Mouse (Mus musculus) embryo, embryonic 11.5 days (tissue): ENCODE data around the gene Etnk1.
"Not testable (repeated sequence)": the region's sequence is repeated elsewhere in the genome, so short reads cannot be mapped to it uniquely, and the experiment has no call there.

Experiments
- DNase-seq: peaks from one replicate; pipeline ENCODE4 v3.0.0-alpha.2; 2012; ENCODE audit warnings: low read depth, low spot score

Etnk1 gene

DNA sequence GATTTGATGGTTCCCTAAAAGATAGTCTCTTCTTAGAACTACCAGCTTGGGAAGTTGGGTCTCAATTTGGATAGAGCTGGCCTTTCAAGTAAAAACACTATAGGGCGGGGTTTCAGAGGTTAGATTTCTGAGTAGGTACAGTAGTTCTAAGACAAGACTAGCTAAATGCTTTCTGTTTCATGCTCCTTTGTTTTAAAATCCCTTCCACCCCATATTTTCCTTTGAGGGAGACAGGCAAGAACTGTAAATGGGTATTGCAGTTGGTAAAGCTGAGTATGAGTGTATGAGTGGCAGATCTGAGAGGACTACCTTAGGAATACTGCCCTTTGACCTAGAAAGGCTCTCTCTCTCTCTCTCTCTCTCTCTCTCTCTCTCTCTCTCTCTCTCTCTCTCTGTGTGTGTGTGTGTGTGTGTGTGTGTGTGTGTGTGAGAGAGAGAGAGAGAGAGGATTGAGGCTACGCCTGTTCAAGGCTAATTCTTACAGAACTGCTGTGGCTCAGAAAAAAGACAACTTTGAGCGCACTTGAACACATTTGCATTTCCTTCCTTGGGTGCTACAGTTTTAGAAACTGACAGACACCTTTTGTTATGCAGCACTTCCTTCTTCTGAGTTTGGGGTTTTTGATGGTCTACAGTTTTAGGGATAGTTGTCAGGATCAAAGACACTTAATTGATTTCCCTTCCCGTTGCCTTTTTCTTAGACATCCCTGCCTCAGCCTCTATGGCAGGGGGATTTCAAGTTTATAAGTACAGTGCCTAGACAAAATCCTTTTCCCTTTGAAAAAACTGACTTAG lies 3.3 kb downstream of the Etnk1 start:
- no peak for DNase-seq

DNA sequence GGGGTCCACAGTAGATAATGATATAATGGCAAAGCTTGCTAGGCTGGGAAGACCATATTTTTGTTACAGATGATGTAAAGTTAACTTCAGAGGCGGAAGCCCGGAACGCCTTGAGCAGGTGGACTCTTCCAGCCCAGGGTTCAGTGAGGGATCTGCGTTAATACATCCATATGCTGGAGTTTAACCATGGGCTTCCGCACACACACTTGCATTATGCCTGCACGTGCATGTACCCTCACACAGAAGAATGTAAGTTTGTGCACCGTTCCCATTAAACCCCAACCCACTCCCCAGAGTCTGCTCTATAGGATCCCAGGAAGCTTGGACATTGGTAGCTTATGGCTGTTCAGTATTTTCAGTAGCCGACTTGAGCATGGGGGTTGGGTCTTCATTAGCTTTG lies 4.0 kb downstream of the Etnk1 start:
- DNase-seq = no peak

DNA sequence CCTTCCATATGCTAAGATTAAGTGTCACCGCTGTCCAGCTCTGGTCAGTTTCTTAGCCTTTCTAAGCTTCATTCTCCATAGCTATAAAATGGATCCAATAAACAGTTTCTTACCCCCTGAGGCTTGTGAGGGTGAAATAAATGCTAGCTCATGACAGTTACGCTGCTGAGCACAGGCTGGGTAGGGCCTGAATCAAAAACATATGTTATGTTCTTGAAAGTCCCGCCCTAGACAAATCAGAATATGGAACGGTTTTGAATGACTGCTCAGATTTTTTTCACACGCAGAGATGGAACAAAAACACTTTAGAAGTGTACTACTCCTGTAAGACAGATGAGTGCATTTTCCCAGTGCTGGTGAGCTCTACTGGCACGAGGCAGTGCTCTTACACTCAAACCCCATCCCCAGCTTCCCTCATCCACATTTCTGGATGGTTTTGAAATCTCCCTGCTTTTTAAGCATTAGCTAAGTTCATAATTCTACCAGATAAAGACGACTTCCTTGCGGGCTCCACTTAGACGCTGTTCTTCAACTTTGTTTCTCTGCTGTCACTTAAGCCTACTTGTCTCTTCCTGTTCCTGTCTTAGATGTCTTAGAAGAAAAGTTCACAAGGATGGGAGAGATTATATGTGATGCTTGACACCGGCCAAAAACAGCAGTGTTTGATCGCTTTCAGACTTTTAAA lies 4.9 kb downstream of the Etnk1 start:
- DNase-seq = no peak

DNA sequence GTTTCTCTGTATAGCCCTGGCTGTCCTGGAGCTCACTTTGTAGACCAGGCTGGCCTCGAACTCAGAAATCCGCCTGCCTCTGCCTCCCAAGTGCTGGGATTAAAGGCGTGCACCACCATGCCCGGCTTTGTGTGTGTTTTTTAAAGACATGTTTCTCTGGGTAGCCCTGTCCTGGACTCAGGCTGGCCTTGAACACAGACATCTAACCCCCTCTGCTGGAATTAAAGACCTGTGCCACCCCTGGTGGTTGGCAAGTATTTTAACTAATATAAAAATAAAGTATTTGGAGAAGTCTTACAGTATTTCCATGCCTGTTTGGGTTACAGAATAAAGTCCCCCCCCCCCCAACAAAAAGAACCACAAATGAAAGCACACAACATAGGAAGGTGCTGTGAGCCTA lies 5.7 kb downstream of the Etnk1 start:
- not testable (repeated sequence) for DNase-seq

DNA sequence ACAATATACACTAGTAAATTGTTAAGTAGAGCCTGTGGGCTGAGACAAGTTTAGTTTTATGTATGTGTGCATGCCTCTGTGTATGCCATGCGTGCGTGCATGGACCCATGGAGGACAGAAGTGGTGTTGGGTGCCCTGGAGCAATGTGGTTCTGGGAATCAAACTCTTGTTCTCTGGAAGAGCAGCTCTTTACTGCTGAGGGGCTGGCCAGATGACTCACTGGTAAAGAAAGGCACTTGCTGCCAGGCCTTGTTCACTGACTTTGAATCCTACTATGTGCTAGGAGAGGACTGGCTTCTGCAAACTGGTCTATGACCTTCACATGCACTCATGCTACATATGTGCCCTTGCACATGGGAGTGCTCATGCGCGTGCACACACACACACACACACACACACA lies 7.2 kb downstream of the Etnk1 start:
- DNase-seq = no peak

DNA sequence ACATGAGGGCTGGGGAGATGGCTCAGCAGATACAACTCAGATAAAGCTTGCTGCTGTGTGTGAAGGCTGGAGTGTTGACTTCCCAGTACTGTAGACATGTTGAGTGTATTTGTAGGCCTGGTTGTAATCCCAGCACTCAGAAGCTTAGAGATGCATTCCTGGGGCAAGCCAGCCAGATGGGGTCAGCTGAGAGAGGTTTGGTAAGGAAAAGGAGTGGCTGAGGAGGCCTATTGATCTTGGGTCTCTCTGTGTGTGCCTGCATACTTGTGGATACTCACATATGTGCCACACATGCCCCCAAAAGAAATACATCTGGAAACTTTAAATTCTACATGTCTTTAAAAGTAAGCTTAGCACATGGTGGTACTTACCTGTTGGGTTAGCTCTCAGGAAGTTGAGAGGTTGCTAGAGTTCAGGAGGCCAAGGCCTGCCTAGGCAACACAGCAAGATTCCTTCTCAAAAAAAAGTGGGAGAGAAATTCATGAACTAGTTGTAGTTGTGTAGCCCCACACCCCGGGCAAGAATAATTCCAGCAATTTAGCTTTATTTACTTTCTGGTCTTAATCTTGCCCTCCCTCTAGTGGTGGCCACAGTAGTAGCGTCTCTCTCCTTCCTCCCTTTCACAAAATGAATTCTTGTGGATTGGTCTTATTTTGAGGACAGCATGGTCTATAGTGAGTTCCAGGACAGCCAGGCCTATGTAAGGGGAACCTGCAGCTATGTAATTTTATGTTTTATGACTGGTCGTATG lies 8.1 kb downstream of the Etnk1 start:
- no peak for DNase-seq

DNA sequence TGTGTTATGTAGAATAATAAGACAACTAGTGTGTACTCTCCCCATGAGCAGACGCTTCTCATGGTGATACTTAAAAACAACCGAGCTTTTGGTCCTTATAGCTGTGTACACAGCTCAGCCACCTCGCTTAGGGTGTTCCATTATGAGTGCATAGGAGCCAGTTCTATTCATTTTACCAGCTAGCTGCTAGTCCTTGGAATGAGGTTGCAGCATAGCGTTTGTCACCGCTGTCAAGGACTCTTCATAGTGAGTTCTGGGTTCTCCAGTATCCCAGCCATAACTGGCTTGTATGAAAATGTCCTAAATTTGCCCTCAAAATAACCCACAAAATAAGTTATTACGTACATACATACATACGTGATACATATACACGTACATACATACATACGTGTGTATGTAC lies 9.1 kb downstream of the Etnk1 start:
- DNase-seq = no peak

DNA sequence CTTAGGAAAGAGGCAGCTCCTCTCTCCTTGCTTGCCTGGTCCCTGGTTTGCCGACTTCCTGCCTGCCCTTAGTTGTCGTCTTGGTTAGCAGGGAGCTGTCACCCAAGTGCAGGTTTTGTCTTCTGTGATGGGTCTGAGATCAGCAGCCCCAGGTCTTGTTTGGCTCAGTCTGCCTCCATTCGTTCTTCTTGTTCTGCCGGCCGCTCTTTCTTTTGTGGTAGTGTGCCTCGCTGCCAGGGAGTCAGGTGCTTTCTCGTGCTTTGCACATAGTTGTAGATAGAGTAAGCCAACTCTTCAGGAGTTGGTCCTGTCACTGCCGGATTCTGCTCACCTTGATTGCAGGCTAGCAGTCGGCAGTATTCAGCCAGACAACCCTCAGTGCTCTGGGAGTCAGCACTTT lies 9.6 kb downstream of the Etnk1 start:
- DNase-seq = no peak

DNA sequence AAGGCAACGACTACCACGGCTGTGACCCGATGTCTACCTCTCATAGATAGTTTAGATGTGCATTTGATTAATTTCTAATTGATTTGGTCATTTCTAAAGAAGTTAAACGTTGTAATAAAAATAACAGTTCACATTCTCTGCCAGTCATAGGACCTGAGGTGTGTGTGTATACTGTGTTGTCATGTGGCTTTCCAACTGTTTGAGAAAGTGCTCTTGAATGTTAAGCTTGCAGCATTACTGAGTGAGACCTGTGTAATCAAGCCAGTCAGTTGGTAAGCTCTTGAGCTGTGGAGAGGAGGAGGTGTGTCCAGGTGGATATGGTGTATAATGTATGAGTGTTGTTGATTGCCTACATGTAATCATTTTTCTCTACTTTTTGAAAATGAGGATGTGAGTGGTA lies 12.2 kb downstream of the Etnk1 start:
- DNase-seq = no peak

DNA sequence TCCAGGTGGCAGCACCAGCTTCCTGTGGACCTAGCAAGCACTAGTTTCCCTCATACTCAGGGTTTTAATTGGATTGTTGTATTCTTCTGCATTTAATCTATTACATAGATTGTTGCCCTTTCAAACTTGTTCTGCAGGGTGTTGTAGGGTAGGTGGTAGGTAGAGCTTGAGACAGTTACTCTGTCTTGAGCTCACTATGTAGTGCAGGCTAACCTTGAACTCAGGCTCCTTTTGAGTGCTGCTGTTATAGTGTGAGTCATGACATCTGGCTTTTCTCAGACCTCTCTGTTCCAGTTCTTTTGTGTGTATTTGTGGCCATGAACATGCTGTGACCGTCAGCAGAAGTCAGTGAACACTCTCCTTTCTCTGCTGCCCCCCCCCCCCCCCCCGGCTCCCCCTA lies 12.7 kb downstream of the Etnk1 start:
- no peak for DNase-seq

DNA sequence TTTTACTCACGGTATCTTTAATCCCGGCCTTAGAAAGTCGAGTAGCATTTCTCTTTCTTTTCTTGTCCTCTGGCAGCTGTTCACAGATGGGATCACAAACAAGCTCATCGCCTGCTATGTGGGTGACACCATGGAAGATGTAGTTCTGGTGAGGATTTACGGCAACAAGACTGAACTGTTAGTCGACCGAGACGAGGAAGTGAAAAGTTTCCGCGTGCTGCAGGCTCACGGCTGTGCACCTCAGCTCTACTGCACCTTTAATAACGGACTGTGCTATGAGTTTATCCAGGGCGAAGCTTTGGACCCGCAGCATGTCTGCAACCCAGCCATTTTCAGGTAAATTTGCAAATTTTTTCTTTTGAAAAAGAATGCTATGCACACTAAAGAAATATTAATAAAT lies 13.5 kb downstream of the Etnk1 start:
- no peak for DNase-seq

DNA sequence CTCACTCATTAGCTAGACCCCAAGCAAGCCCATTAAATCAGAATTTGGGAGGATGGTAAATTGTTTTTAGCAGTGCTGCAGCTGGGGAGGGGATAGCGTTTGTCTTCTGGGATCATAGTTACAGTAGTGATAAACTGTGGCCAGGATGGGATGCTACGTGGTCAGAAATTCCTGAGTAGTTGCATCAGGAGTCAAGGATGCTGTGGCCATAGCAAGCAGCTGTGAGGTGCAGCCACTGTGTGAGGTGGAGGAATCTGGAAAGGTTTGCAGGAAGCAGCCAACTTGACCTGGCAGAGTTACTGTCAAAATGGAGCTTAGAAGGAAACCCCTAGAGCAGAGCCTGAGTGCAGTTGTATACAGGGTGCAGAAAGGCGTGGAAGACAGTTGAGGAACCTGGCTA lies 17.1 kb downstream of the Etnk1 start:
- no peak for DNase-seq

DNA sequence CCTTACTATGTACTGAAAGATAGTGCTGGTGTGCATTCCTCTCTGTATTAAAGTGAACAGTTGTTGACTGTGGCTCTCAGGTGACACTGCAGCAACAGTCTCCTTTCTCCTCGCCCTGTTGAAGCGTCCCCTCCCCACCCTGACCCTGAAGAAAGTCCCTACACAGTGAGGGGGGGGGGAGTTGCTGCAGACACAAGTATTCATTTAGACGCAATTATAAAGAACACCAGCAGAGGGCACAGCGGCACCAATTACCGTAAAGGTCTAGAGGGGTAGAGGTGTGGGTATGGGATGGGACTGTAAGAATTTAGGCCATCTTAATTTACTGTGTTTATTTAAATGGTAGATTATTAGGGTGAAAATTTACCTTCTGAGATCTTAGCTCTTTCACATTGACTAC lies 17.7 kb downstream of the Etnk1 start:
- no peak for DNase-seq

DNA sequence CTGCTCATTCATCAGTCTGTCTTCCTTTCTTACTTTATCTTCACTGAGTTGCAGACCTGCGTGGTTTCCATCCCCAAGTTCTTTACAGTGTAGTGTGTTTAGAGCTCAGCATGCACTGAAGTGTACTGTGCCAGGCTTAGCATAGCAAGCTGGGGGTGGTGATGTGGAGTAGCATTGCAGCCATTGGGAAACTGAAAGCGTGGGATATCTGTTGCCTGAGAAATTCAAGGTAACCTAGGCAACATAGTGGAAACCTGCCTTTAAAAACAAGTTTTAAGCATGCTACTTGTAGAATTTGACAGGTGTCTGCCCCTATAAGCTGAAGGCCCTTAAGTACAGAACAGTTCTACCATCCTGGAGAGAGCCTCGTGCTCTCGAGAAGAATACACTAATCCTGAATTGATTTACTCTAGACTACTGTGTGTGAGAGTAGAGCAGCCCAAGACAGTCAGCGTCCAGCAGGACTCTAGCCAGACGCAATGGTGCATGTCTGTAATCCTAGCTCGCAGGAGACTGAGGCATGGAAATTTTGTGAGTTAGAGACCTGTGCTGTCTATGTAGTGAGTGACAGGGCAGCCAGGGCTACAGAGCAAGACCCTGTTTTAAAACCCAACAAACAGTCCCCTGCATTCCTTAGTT lies 23.9 kb downstream of the Etnk1 start:
- DNase-seq = no peak

DNA sequence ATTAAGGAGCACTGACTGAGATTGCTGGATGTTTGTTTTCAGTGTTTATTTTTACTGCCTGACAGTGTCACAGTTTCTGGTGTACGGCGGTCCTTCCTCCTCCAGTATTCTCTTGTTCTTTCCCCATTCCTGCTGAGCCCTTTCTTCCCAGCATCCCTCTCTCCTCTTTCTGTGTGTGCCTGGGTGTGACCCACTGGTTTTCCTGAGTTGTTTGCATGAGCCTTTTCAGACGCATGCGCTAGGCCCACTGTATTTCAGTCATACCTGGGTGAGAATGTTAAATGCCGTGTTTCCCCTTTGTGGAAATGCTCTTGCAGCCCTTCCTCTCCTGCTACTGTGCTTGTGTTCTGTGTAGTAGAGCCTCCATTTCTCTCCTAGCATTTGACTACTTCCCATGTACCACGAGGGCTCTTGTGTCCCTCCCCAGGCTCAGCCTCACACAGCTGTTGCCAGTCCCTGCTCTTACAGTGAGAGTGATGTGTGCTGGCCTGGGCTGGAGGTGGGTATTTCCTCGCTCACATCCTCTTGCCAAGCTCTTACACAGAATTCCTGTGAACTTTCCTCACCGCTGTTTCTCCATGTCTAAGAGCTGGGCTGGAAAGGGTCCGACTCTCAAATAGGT lies 24.6 kb downstream of the Etnk1 start:
- DNase-seq = no peak

DNA sequence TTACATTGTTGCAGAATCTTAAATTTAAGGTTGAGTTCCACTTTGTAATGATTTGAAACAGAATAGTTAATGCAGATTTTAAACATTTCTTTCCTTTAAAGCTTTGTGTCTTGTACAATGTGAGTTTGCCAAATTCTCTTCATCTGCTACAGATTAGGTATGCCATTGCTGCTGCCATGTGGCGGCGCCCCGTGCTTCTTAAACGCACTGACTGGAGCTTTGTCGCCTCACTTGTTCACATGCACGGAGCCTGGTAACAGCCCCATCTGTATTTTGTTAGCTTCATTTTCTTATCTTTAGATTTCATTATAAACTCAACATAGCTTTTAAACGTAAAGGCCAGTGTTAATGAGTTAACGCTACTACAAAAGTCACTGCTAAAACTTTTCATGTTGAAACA lies 25.7 kb downstream of the Etnk1 start:
- no peak for DNase-seq

DNA sequence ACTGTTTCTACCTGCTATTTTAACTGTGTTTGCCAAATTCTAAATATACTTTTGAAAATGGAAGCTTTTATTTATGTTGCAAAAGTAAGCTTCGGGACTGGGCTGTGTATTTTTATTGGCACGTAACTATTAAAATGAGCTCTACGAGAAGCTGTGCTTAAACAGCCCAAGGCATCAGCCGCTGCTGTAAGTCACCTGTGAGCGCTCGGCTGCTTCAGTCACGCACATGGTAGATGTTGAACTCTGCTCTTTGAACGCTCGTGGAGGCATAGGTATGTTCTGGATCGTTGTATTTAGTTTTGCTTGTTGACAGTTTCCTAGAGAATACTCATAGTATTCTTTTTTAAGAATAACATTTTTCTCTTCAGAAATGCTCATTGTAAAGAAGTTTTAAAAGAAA lies 26.1 kb downstream of the Etnk1 start:
- DNase-seq = no peak

DNA sequence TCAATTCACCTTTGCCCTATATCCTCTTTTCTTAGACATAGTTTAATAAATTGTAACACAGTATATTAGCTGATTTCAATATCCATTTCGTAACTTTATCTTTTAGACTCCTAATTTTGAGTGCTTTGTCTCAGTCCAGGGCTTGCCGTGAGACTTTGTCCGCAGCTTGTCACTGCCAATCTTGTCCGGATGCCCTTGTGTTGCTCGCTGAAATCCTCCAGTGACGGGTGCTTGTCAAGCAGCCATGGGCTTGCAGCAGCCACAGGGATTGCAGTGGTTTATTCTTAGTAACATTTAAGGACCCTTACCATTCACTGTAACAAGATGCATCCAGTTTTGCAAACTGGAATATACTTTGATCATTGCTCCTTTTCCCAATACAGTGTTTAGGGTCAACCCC lies 26.6 kb downstream of the Etnk1 start:
- no peak for DNase-seq

DNA sequence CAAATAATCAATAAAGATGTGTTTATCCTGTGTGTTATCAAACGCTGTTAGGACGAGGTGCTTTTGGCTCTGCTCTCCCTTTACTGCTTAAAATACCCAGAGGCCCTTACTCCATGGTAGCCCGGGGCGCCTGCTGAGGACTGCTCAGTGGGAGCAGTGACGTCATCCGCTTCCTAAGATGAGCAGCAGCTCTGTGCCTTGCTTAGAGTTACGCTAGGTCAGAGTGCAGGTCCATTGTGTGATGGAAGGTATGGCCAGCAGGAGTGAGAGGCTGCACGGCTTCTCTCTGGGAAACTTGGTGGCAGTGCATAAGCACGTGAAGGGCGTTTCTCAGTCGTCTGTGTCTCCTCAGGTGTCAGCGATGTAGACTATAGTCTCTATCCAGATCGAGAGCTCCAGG lies 30.0 kb downstream of the Etnk1 start:
- no peak for DNase-seq

DNA sequence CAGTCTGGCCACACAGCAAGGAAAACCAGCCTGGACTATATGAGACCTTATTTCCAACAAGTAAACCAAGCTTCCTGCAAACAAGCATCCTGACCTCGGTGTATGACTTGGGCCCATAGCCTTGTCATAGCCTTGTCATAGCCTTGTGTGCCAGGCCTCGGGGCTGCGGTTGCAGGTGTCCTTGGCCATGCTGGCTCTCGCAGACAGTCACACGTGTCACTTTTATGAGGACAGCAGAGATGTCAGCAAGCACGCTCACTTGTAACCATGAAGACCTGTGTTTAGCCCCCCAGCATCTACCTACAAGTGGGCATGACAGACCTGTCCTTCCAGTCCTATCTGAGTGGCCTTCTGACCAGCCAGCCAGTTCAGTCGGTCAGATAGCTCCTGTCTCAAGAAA lies 31.4 kb downstream of the Etnk1 start:
- DNase-seq = no peak

DNA sequence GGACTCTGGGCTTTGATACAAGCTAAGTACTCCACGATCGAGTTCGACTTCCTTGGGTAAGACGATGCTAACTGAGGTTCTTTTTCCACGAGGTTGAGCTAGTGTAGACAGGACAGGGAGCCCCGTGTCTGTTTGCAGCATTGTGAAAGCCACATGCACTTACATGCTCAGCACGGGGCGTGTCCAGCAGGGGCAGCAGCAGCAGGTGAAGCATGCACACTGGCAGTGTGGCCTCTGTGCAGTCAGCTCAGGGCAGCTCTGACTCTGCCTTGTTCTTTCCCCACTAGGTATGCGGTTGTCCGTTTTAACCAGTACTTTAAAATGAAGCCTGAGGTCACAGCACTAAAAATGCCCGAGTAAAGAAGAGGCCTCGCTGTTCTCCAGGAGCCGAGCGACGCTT lies 36.1 kb downstream of the Etnk1 start:
- DNase-seq = no peak

DNA sequence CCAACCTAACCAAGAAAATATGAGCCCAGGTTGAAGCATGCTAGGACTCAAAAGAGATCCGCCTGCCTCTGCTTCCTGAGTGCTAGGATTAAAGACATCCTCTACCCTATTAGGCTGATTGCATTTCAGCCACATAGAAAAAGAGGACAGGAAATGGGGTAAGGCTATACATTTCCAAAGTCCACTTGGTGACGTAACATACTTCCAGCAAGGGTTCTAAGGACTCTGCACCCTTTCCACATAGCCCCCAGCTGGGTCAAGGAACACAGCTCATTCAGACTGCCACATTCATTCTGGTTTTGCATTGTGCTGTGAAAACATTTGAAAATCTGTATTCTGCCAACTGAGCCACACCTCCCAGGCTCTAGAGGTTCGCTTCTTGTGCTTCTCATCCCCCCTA lies 41.9 kb downstream of the Etnk1 start:
- DNase-seq = no peak
